Mouse (Mus musculus) liver, embryonic 14.5 days (tissue): ENCODE results near the gene Spcs1. TPM values are rescaled to one million over a fixed set of nuclear protein-coding genes. Genes with fewer than 3 reads are reported as not detected.

Source experiments
- ATAC-seq: fragments of 200-750 bp; cut with Nextera tagmentation; 2 replicates; pipeline ENCODE4 v1.8.0; 2017; ENCODE audit warnings: moderate number of reproducible peaks, mild to moderate bottlenecking, moderate library complexity; ENCODE audit not compliant: insufficient read depth
- DNase-seq, 3 experiments: peaks; one replicate each; pipeline ENCODE4 v3.0.0-alpha.2; 2012 to 2013; ENCODE audit warnings: low read depth in 3 of 3, low spot score in 3 of 3
- H3K27ac ChIP-seq: fragments of 300-500 bp; sonication (generic); 2 replicates; pipeline ENCODE4 v1.5.1; 2014; ENCODE audit warnings: moderate library complexity, mild to moderate bottlenecking, control low read depth, inconsistent platforms
- H3K27me3 ChIP-seq: fragments of 300-500 bp; sonication (generic); 2 replicates; pipeline ENCODE4 v1.6.1; 2014; ENCODE audit warnings: mild to moderate bottlenecking, low read length, moderate library complexity; ENCODE audit not compliant: control insufficient read depth, insufficient read depth
- H3K36me3 ChIP-seq: fragments of 300-500 bp; sonication (generic); replicated peaks from 2 replicates; pipeline ENCODE4 v1.6.1; 2014; ENCODE audit warnings: low read depth; ENCODE audit not compliant: control insufficient read depth, insufficient read depth
- H3K4me1 ChIP-seq, 2 experiments: fragments of 200-500 bp in 1 of 2; fragments of 300-500 bp in 1 of 2; sonication (generic) in 1 of 2; replicated peaks; 2 replicates each; pipeline ENCODE4 v1.6.1; 2012 to 2014; ENCODE audit warnings: antibody characterized with exemption in 1 of 2, inconsistent platforms in 1 of 2, low read length in 1 of 2; ENCODE audit not compliant: control insufficient read depth in 2 of 2, insufficient read depth in 2 of 2
- H3K4me2 ChIP-seq: fragments of 300-500 bp; sonication (generic); 2 replicates; pipeline ENCODE4 v1.6.1; 2014; ENCODE audit warnings: low read depth, mild to moderate bottlenecking, control low read depth, moderate library complexity
- H3K4me3 ChIP-seq, 2 experiments: fragments of 200-500 bp in 1 of 2; fragments of 300-500 bp in 1 of 2; sonication (generic) in 1 of 2; 2 replicates each; pipeline ENCODE4 v1.5.1; 2012 to 2014; ENCODE audit warnings: low read depth in 2 of 2, low read length in 2 of 2, mild to moderate bottlenecking in 2 of 2, control low read depth in 1 of 2, inconsistent platforms in 1 of 2, moderate library complexity in 1 of 2; ENCODE audit not compliant: insufficient read depth in 1 of 2
- H3K9ac ChIP-seq: fragments of 300-500 bp; sonication (generic); replicated peaks from 2 replicates; pipeline ENCODE4 v1.6.1; 2014; ENCODE audit warnings: mild to moderate bottlenecking, control low read depth, moderate library complexity
- H3K9me3 ChIP-seq: fragments of 300-500 bp; sonication (generic); 2 replicates; pipeline ENCODE4 v1.6.1; 2016; ENCODE audit warnings: low read length, mixed read lengths; ENCODE audit not compliant: control insufficient read depth
- CTCF ChIP-seq: IDR thresholded peaks from 2 replicates; pipeline ENCODE4 v1.5.1; 2016; ENCODE audit warnings: antibody characterized with exemption, low read depth, control low read depth
- EP300 ChIP-seq: IDR thresholded peaks from 2 replicates; pipeline ENCODE4 v1.6.1; 2016; ENCODE audit warnings: antibody characterized with exemption, low read depth
- WGBS: fragments of 180-500 bp; shearing (Covaris S2); extraction: QIAGEN DNeasy Blood & Tissue Kit; methylation state at CpG from one replicate; pipeline ENCODE4 v1.1.7; 2014; ENCODE audit not compliant: insufficient replicate concordance; 5-methylcytosine and 5-hydroxymethylcytosine counted together
- polyA plus RNA-seq, 2 experiments: library from polyadenylated mRNA; depleted of rRNA in 1 of 2; stranded (reverse) in 1 of 2; unstranded in 1 of 2; fragments of >200 nt; fragmentation: Nextera tagmentation in 1 of 2; extraction: Ambion mirVana in 1 of 2; gene quantifications; 2 replicates each; pipeline versions ENCODE4 v1.2.1 to v1.2.3; 2012 to 2014

The Spcs1 gene
- polyA plus RNA-seq, 2 experiments, result 157 to 323 TPM

- Histone ChIP-seq H3K4me1 (peaks cover 9 to 12% of the 10 kb centered on the region in 2 experiments), H3K36me3 (peaks cover 66% of the 10 kb centered on the region), H3K4me3 (no peak overlapping the region), H3K9ac (no peak overlapping the region), H3K27me3 (no peaks in the 10 kb centered on the region), H3K4me2 (no peak overlapping the region), H3K9me3 (no peaks in the 10 kb centered on the region), H3K27ac (no peak overlapping the region)
- ATAC-seq (no peak), DNase-seq (no peak)
- TF ChIP-seq EP300 (no peak), CTCF (no peak)
- 74% methylated on average over 3 of the region's 3 CpGs for WGBS
These were observed 10.1 kb upstream of the Spcs1 start for GRCm38 (mm10) chr14:31011588-31011987.

GRCm38 (mm10) chr14:31006779-31007178 lies 5.3 kb upstream of the Spcs1 start:
- Histone ChIP-seq H3K9ac (no peak overlapping the region), H3K27ac (peak overlapping the region; percentile 36; the same call in 1 of the 2 replicates), H3K4me2 (no peak overlapping the region)

GRCm38 (mm10) chr14:31004527-31004926 lies 3.1 kb upstream of the Spcs1 start:
- H3K4me3 ChIP-seq, result no peak overlapping the region
- no peak overlapping the region for H3K27ac ChIP-seq
- H3K4me1 ChIP-seq, result peaks cover 13 to 15% of the 10 kb centered on the region in 2 experiments
- H3K36me3 ChIP-seq, result peaks cover 4% of the 10 kb centered on the region; the same call in 1 of the 2 replicates
- H3K27me3 ChIP-seq, result no peaks in the 10 kb centered on the region
- DNase-seq (no peak), ATAC-seq (no peak)
- no peak for TF ChIP-seq EP300
- no peak for TF ChIP-seq CTCF
- H3K9me3 ChIP-seq, result no peaks in the 10 kb centered on the region
- no peak overlapping the region for H3K9ac ChIP-seq
- 58% methylated on average over 2 of the region's 2 CpGs for WGBS
- H3K4me2 ChIP-seq, result no peak overlapping the region

More at GRCm38 (mm10) chr14:31006779-31007178, 5.3 kb upstream of the Spcs1 start:
- 48% methylated on average over 5 of the region's 5 CpGs for WGBS
- TF ChIP-seq EP300 (peak; percentile 51), CTCF (no peak)
- Histone ChIP-seq H3K9me3 (no peaks in the 10 kb centered on the region), H3K36me3 (peaks cover 18% of the 10 kb centered on the region), H3K27me3 (no peaks in the 10 kb centered on the region), H3K4me1 (peaks cover 7 to 15% of the 10 kb centered on the region in 2 experiments), H3K4me3 (no peak overlapping the region)
- peak; percentile 72 for ATAC-seq
- DNase-seq, result no peak

- DNase-seq, result no peak
- Histone ChIP-seq H3K36me3 (peaks cover 3% of the 10 kb centered on the region; the same call in 1 of the 2 replicates), H3K4me2 (peak overlapping the region; percentile 74), H3K4me1 (peaks cover 4 to 9% of the 10 kb centered on the region in 2 experiments), H3K9me3 (no peaks in the 10 kb centered on the region), H3K27me3 (no peaks in the 10 kb centered on the region), H3K9ac (peak overlapping the region; percentile 79), H3K4me3 (peak overlapping the region; percentile 78 to 80), H3K27ac (peak overlapping the region; percentile 52)
- ATAC-seq, result no peak
- peak; percentile 41; the same call in 1 of the 2 replicates for TF ChIP-seq CTCF
- no peak for TF ChIP-seq EP300
- WGBS, result under 1% methylated on average over 21 of the region's 21 CpGs
These were observed 611 bp downstream of the Spcs1 start for GRCm38 (mm10) chr14:31000816-31001306.

GRCm38 (mm10) chr14:31000356-31000755 lies 1.1 kb downstream of the Spcs1 start:
- Histone ChIP-seq H3K4me2 (peak overlapping the region; percentile 74), H3K27ac (peak overlapping the region; percentile 52; the same call in 1 of the 2 replicates), H3K9me3 (no peaks in the 10 kb centered on the region), H3K27me3 (no peaks in the 10 kb centered on the region), H3K36me3 (peaks cover 3% of the 10 kb centered on the region; the same call in 1 of the 2 replicates), H3K4me3 (peak overlapping the region; percentile 78 to 80), H3K9ac (peak overlapping the region; percentile 79), H3K4me1 (peaks cover 4 to 9% of the 10 kb centered on the region in 2 experiments)
- TF ChIP-seq CTCF, result no peak
- no peak for TF ChIP-seq EP300
- ATAC-seq, result no peak
- no peak for DNase-seq
- 44% methylated on average over 10 of the region's 10 CpGs for WGBS
